Mouse (Mus musculus) embryo, embryonic 9.5 days (tissue): Measurements from ENCODE around the gene Nxf1.
A peak's percentile ranks its signal among the peaks of the same experiment; 100 is the strongest.
"Not testable (repeated sequence)": the region's sequence is repeated elsewhere in the genome, so short reads cannot be mapped to it uniquely, and the experiment has no call there.

Experiments
- DNase-seq: peaks from one replicate; pipeline ENCODE4 v3.0.0-alpha.2; 2017; ENCODE audit errors: extremely low spot score

Gene Nxf1

GRCm38 (mm10) chr19:8756635-8757387 is at the start of gene Nxf1:
TSS of gene Nxf1 (plus strand) at chr19:8757073.
- peak; percentile 89 for DNase-seq

- no peak for DNase-seq
These were observed 47.9 kb upstream of the Nxf1 start for GRCm38 (mm10) chr19:8708954-8709353.

DNA sequence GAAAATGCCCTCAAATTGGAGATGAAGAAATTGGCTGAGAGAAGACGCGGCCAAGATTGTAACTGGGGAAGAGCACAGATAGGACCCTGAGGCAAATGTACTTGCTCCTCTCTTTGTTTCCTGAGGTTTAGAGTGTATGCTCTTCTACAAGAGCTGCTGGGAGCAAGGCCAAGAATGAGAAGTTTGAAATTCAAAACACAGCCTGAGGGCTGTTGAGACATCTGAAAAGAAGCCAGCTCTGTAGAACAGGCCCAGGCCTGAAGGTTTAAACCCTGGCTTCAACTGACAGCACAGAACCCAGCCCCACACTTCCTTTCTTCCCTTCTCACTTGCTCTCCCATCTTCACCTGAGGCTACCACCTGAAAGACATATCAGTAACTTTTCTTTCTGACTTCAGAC is 46.8 kb upstream of the Nxf1 start:
- DNase-seq, result no peak

GRCm38 (mm10) chr19:8711506-8711905 is 45.4 kb upstream of the Nxf1 start:
- no peak for DNase-seq

DNA sequence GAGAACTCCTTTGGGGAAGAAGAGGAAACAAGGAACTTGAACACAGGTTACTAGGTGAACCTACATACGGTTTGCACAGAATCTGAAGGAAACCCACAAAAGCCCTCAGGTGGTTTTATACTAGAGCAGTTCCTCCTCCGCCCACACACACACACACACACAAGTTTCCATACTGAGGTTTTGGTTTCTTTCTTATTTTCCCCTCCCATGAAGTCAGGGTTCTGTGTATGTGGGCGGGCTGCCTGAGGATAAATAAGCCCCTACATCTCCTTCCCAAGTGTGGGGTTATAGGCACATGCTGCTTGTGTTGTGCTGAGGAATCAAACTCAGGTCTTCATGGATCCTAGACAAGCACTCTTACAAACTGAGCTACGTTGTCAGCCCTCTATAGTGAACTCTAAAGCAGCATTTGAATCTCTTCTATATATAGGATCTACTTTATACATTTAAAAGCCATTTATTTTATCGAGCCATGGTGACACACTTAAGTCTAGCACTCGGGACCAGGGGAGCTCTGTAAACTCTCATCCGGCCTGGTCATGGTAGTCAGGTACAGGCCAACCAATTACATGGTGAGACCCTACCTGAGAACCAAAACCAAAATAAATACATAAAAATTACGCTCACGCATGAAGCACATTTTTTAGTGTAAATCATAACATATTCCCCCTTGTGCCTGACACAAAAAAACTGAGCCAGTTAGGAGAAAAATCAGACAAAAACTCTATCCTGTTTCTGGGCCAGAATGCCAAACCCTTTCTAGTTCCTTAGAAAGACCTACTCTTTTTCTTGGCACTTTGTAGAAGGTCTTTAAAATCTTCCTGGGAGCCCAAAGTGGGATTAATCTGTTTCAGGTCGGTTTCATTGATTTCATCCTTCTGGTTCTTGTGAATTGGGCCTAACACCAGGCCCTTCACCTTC is 44.7 kb upstream of the Nxf1 start:
- DNase-seq, result no peak

DNA sequence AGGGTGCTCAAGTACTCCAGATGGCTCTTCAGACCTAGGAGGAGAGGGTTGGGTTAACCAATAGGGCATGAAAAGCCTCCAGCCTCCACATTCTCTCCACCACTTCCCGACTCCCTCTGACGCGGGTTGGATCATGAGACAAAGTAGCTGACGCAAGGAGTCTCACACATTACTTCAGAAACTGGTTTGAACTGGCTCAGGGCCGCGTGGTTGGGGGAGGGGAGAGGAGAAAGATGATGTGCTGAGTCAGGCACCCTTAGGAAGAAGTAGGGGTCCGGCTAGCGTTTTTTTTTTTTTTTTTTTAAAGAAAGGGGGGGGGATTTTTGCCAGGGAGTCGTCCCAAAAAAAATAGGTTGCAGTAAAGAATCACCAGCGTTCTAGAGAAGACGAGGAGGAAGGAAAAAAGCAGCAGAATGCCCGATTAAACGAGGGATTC is 44.0 kb upstream of the Nxf1 start:
- DNase-seq, result peak; percentile 86

GRCm38 (mm10) chr19:8713306-8713996 is 43.4 kb upstream of the Nxf1 start:
- peak; percentile 93 for DNase-seq

DNA sequence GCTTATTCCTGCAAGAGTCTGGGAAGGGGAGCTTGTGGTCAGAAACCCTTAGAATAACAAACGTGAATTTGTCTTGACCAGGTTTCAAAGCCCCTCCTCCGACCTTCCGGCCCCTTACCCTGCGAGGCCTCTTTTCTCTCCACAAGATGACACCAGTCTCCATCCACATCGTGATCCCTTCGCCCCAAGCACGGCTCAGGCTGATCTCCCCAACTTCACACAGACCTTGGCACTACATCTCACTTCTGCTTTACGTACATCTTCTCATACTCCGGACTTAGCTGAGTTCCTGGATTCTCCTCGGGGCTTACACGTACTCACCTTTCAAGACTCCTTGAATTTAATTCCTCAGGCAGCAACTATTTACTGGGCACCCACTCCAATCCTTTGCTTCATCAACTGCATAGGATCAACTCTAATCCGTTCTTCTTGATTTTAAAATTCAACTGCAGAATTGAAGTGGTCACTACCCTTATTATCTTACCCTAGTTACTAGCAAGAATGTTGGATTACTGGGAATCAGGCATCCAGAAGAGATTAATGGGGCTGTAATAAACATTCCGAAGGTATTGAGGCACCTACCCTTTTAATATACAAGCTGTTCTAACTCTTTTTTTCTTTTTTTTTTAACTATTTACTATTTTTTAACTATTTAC is 42.7 kb upstream of the Nxf1 start:
- no peak for DNase-seq

- no peak for DNase-seq
These were observed 42.0 kb upstream of the Nxf1 start for GRCm38 (mm10) chr19:8714653-8715481.

DNA sequence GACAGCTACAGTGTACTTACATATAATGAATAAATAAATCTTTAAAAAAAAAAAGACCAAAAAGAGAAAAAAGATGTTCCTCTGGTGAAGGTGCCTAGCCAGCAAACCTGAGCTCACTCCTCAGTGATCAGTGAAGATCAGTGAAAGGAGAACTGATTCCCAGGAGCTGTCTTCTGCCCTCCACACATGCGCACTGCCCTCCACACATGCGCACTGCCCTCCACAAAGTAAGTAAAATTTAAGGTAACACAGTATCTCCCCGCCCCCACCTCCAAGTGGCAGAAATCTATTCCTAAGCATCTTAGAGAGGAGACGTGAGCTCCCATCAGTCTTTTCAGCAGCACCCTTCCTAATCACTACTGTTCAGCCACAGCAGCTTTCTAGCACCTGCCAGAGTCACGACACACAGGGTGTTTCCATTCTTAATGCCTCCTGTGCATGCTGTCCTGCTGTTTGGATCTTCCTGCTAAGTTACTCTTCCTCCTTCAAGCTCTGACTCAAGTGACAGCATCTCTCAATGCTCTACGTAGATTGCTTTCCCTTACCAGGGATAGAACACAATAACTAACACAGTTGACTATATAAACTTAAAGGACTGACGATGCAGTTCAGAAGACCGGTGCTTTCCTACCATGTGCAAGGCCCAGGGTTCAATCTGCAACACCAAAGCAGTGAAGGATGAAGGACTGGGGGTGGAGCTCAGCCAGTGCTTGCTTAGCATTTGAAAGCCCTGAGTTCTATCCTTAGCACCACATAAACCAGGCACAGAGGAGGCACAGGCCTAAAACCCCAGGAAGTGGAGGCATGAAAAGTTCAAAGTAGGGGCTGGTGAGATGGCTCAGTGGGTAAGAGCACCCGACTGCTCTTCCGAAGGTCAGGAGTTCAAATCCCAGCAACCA is 40.8 kb upstream of the Nxf1 start:
- DNase-seq, result no peak

- no peak for DNase-seq
These were observed 40.0 kb upstream of the Nxf1 start for GRCm38 (mm10) chr19:8716767-8717475.

DNA sequence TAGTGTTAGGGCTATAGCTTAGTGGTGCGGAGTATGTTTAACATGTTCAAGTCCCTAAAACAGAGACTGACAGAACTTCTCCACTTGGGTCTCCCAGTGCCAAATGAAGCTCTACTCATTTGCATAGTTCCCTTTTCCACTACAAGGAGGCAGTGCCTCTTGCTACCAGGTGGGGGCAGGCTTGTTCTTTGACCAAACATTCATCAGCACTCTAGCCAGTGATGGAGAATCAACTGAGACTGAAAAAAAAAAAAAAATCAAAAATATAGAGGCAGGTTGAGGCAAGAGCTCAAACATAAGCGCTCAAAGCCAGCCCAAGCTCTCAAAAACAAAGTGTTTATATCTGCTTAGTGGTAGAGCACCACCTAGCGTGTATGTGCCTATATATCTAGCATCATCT is 38.5 kb upstream of the Nxf1 start:
- peak; percentile 52 for DNase-seq

DNA sequence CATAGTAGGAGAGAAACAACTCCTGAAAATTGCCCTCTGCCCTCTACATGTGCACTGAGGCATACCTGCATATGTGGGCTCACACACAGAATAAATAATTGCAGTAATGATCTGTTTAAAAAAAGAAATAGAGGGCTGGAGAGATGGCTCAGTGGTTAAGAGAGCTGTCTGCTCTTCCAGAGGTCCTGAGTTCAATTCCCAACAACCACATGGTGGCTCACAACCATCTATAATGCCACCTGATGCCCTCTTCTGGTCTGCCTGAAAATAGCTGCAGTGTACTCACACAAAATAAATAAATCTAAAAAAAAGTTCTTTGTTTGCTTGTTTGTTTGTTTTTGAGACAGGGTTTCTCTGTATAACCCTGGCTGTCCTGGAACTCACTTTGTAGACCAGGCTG is 37.8 kb upstream of the Nxf1 start:
- DNase-seq, result not testable (repeated sequence)

DNA sequence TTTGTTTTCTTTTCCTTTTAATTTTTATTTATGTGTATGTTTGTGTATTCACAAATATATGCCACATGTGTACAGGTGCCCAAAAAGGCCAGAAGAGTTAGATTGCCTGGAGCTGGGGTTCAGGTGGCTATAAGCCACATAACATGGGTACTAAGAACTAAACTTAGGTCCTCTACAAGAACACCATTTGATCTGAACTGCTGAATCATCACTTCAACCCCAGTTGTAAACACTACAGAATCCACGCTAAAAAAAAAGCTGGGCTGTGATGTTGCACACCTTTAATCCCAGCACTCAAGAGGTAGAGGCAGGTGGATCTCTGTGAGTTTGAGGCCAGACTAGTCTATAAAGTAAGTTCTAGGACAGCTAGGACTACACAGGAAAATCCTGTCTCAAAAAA is 35.5 kb upstream of the Nxf1 start:
- no peak for DNase-seq

DNA sequence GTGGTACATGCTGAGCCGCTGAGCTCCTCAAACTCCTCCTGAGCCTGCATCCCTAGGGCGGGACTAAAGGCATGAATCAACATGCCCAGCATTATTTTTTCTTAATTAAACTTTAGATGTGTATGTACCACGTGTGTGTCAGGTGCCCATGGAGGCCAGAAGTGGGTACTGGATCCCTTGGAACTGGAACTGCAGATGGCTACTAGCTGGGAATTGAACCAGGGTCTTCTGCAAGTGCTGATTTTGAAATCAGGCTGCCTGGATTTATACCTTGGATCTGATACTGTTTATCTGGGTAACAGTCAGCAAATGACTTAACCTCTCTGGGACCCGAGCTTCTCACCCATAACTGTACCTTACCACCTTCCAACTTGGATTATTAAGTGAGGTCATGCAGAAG is 34.9 kb upstream of the Nxf1 start:
- DNase-seq, result no peak

DNA sequence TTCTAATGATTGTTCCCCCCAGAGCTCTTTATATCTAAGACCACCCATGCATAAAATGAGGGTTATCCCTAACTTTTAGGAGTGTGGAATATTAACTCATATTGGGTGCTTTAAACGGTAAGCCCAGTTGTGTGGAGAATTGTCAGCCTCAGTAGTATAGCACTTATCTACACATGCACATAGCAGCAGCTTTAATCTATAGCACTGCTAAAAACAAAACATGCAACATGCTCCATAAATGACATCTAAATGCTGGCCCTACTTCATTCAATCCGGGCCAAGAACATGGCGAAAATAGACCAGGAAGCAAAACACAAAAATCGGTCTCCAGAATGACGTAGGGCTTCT is 34.3 kb upstream of the Nxf1 start:
- no peak for DNase-seq

DNA sequence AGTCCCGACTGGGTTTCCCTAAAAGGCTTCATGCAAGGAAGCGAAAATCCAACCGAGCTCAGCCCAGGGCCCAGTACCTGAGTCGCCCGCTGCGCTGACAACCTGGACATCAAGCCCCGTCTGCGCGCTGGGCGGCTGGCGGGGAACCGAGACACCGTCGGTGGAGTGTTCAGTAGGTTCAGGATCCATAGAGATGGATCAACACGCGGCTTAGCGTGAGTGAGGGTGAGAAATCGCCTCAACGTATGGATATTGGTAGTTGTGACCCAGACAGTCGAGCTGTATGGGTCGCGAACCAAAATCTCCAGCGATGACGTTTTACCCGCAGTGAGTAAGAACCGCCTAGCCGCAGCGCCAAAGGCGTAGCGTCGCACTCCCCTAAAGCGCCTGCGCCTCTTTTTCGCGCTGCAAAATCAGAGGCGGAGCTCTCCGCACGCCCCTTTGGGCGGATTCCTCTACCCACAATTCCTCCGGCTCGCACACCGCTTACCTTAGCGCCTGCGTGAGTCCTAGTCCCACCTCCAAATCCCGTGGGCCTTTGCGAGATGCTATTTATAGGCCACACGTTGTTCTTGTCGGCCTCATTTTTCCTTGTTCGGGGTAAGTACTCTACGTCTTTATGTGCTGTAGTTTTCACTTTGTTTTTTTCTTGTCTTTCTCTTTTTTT is 33.8 kb upstream of the Nxf1 start, which contains the start of gene Slc3a2:
Gene Slc3a2 (minus strand): TSS at position 463 of the 667 bp plus-strand sequence.
- peak; percentile 96 for DNase-seq

- no peak for DNase-seq
These were observed 33.1 kb upstream of the Nxf1 start for GRCm38 (mm10) chr19:8723574-8724346.
